Comparison of ENCODE assay signal across 21 mouse cellular contexts in the genomic region with DNA sequence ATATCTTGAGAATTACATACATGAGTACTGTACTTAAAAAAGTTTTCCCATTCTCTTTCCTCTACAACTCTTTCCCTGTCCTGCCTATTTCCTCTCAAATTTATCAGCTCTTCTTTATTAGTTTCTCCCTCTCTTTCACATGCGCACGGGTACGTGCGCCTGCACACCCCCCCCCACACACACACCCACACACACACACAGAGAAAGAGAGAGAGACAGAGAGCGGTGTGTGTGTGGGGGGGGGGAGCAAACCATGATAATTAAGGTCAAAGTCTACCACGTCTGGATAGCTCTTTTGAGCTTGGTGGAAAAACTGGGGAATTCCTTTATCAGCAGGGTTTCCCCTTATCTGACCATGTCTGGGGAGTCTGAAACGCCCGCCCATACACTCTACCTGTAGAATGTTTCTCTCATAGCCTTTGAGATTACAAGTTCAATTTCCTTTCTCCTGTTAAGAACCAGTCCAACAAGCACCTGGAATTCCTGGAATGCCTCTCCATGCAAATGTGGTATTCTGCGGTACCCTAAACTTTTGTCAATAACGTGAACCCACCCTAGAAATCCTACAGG.
DNase-seq lines count a peak whose midpoint lies in the region; ATAC-seq and TF ChIP-seq lines count a peak whose summit lies in the region.
"Had no signal": no experiment of that assay in that cellular context is flagged by ENCODE, and none has a peak within 500 bp of the region (broad histone marks: within the 10 kb centered on the region; RNA-seq: fewer than 3 reads in every experiment).

No protein-coding gene starts in this region.

- no peak overlapping the region for H3K27ac ChIP-seq in lung, embryonic 14.5 days (ENCODE audit: low read depth)
- H3K27ac ChIP-seq in lung, postnatal 0 days (ENCODE audit: low read length) = no peak overlapping the region
- no peak overlapping the region for H3K27ac ChIP-seq in CH12.LX (ENCODE audit: insufficient read depth, low read depth)
- H3K27ac ChIP-seq in intestine, embryonic 14.5 days (ENCODE audit: low read depth) = no peak overlapping the region
- H3K27ac ChIP-seq in stomach, embryonic 15.5 days = no peak overlapping the region
- H3K27ac ChIP-seq: embryonic facial prominence, embryonic 10.5 days; forebrain, embryonic 13.5 days; heart, adult 2 months; heart, embryonic 15.5 days; hindbrain, embryonic 13.5 days had no signal

- 51% methylated on average over 10 of the region's 10 CpGs for WGBS in lung, embryonic 14.5 days
- WGBS in lung, postnatal 0 days = 60% methylated on average over 10 of the region's 10 CpGs
- WGBS in intestine, embryonic 14.5 days = 65% methylated on average over 10 of the region's 10 CpGs
- 65% methylated on average over 10 of the region's 10 CpGs for WGBS in stomach, embryonic 15.5 days

- TF ChIP-seq RAD21 in CH12.LX (IDR thresholded peaks at IDR 0.05; ENCODE audit: low read depth, low read length) = no peak

- H3K9ac ChIP-seq in lung, embryonic 14.5 days = no peak overlapping the region
- H3K9ac ChIP-seq in lung, postnatal 0 days (replicated peaks; ENCODE audit: low read depth) = no peak overlapping the region
- no peak overlapping the region for H3K9ac ChIP-seq in CH12.LX (ENCODE audit: insufficient read depth, low read depth)
- H3K9ac ChIP-seq in intestine, embryonic 14.5 days (ENCODE audit: low read length) = no peak overlapping the region
- no peak overlapping the region for H3K9ac ChIP-seq in stomach, embryonic 15.5 days
- H3K9ac ChIP-seq: forebrain, embryonic 13.5 days; forebrain, postnatal 0 days; heart, embryonic 15.5 days; hindbrain, embryonic 13.5 days had no signal

- TF ChIP-seq POLR2A in CH12.LX (IDR thresholded peaks at IDR 0.05; ENCODE audit: low read depth, low read length) = no peak

- H3K79me2 ChIP-seq in CH12.LX (replicated peaks; ENCODE audit: control insufficient read depth, extremely low read depth, insufficient read depth, poor library complexity, severe bottlenecking) = no peaks in the 10 kb centered on the region

- no peaks in the 10 kb centered on the region for H3K4me1 ChIP-seq in lung, embryonic 14.5 days (ENCODE audit: insufficient read depth)
- H3K4me1 ChIP-seq in lung, postnatal 0 days (ENCODE audit: insufficient read depth, low read depth, low read length) = no peaks in the 10 kb centered on the region
- H3K4me1 ChIP-seq in CH12.LX (ENCODE audit: control insufficient read depth in 1 of 2, insufficient read depth in 2 of 2) = peaks cover 3 to 23% of the 10 kb centered on the region in 2 experiments; a peak in 3 of 4 replicates
- no peaks in the 10 kb centered on the region for H3K4me1 ChIP-seq in intestine, embryonic 14.5 days (replicated peaks; ENCODE audit: control insufficient read depth, insufficient read depth, low read length)
- H3K4me1 ChIP-seq in stomach, embryonic 15.5 days = no peaks in the 10 kb centered on the region
- H3K4me1 ChIP-seq: embryonic facial prominence, embryonic 10.5 days; forebrain, embryonic 13.5 days; heart, embryonic 15.5 days; hindbrain, embryonic 13.5 days had no signal

- no peaks in the 10 kb centered on the region for H3K9me3 ChIP-seq in lung, embryonic 14.5 days (ENCODE audit: low read depth, low read length)
- H3K9me3 ChIP-seq in lung, postnatal 0 days (ENCODE audit: low read length) = no peaks in the 10 kb centered on the region
- H3K9me3 ChIP-seq in CH12.LX (replicated peaks; ENCODE audit: low read length) = no peaks in the 10 kb centered on the region
- no peaks in the 10 kb centered on the region for H3K9me3 ChIP-seq in intestine, embryonic 14.5 days (ENCODE audit: control insufficient read depth, low read length)
- H3K9me3 ChIP-seq in stomach, embryonic 15.5 days = no peaks in the 10 kb centered on the region
- H3K9me3 ChIP-seq: embryonic facial prominence, embryonic 10.5 days; forebrain, embryonic 13.5 days; G1E; heart, embryonic 15.5 days; hindbrain, embryonic 13.5 days had no signal

- no peak for TF ChIP-seq CTCF in lung, embryonic 14.5 days (IDR thresholded peaks at IDR 0.05; ENCODE audit: low read depth)
- no peak for TF ChIP-seq CTCF in lung, postnatal 0 days (IDR thresholded peaks at IDR 0.05)
- TF ChIP-seq CTCF in CH12.LX (conservative IDR thresholded peaks at IDR 0.05 in 1 of 2, IDR thresholded peaks at IDR 0.05 in 1 of 2; ENCODE audit: low read depth in 2 of 2, low read length in 2 of 2) = no peak

- H3K4me2 ChIP-seq in lung, embryonic 14.5 days = no peak overlapping the region
- H3K4me2 ChIP-seq in lung, postnatal 0 days (replicated peaks; ENCODE audit: low read depth, low read length) = no peak overlapping the region; the same call in 1 of the 2 replicates
- peak overlapping the region; percentile 85 for H3K4me2 ChIP-seq in CH12.LX (ENCODE audit: insufficient read depth, low read depth, poor library complexity, severe bottlenecking)
- H3K4me2 ChIP-seq in intestine, embryonic 14.5 days (ENCODE audit: low read length) = no peak overlapping the region
- H3K4me2 ChIP-seq in stomach, embryonic 15.5 days = no peak overlapping the region
- H3K4me2 ChIP-seq: forebrain, embryonic 13.5 days; heart, embryonic 11.5 days; heart, embryonic 15.5 days; hindbrain, embryonic 13.5 days had no signal

- in situ Hi-C loops in CH12.LX (cut with MboI; ENCODE audit: low pct_ligation_motif_present, low pct_unique_long_range_greater_than_20kb, low sequenced_read_pairs) = no loop called here

- peak; percentile 15 for DNase-seq in lung, embryonic 14.5 days
- no peak for DNase-seq in lung, postnatal 0 days (ENCODE audit: low spot score)
- peak; percentile 45 for DNase-seq in CH12.LX (ENCODE audit: extremely low read depth)
- DNase-seq in intestine, embryonic 14.5 days (ENCODE audit: low spot score) = no peak
- no peak for DNase-seq in left cerebral cortex, adult 11 months (ENCODE audit: low spot score)
- DNase-seq in adrenal gland, postnatal 36 days = no peak
- DNase-seq: adrenal gland, postnatal 25 days; cerebellum, adult 2 months; cerebellum, postnatal 10 days; forebrain, postnatal 0 days; gastrocnemius, postnatal 14 days; heart, adult 2 months; heart, postnatal 14 days had no signal

- TF ChIP-seq EP300 in lung, postnatal 0 days (IDR thresholded peaks at IDR 0.05) = no peak
- peak; percentile 53 for TF ChIP-seq EP300 in CH12.LX (IDR thresholded peaks at IDR 0.05; ENCODE audit: low read length)

- ATAC-seq in lung, embryonic 14.5 days (ENCODE audit: insufficient read depth) = peak; percentile 63; the same call in 1 of the 2 replicates
- ATAC-seq in lung, postnatal 0 days = no peak
- ATAC-seq in intestine, embryonic 14.5 days (replicated peaks; ENCODE audit: low FRiP score, low TSS enrichment, low read depth) = peak; percentile 92
- peak; percentile 87 for ATAC-seq in stomach, embryonic 15.5 days (ENCODE audit: insufficient read depth, low FRiP score, low read depth)
- ATAC-seq: activated CD4-positive, CD25-positive, alpha-beta regulatory T cell, adult 4 months; forebrain, embryonic 13.5 days; forebrain, postnatal 0 days had no signal

- no peaks in the 10 kb centered on the region for H3K36me3 ChIP-seq in lung, embryonic 14.5 days (ENCODE audit: insufficient read depth)
- no peaks in the 10 kb centered on the region for H3K36me3 ChIP-seq in lung, postnatal 0 days (ENCODE audit: insufficient read depth, low read length)
- H3K36me3 ChIP-seq in CH12.LX (replicated peaks in 1 of 2; ENCODE audit: control insufficient read depth in 1 of 2, insufficient read depth in 1 of 2, low read length in 1 of 2) = no peaks in the 10 kb centered on the region
- H3K36me3 ChIP-seq in intestine, embryonic 14.5 days (ENCODE audit: control insufficient read depth, insufficient read depth, low read length) = no peaks in the 10 kb centered on the region
- no peaks in the 10 kb centered on the region for H3K36me3 ChIP-seq in stomach, embryonic 15.5 days
- H3K36me3 ChIP-seq: embryonic facial prominence, embryonic 10.5 days; G1E; heart, embryonic 15.5 days; hindbrain, embryonic 13.5 days had no signal

- H3K4me3 ChIP-seq in lung, embryonic 14.5 days (ENCODE audit: low read depth, low read length) = no peak overlapping the region
- H3K4me3 ChIP-seq in lung, postnatal 0 days (ENCODE audit: low read depth, low read length) = no peak overlapping the region
- no peak overlapping the region for H3K4me3 ChIP-seq in CH12.LX (replicated peaks in 1 of 3; ENCODE audit: low read depth in 2 of 3, low read length in 2 of 3, poor library complexity in 1 of 3)
- H3K4me3 ChIP-seq in intestine, embryonic 14.5 days (ENCODE audit: low read depth, low read length) = no peak overlapping the region
- H3K4me3 ChIP-seq in stomach, embryonic 15.5 days (replicated peaks) = no peak overlapping the region
- H3K4me3 ChIP-seq: embryonic facial prominence, embryonic 10.5 days; forebrain, embryonic 13.5 days; heart, adult 2 months; heart, embryonic 15.5 days; hindbrain, embryonic 13.5 days had no signal

- H3K27me3 ChIP-seq in lung, embryonic 14.5 days (ENCODE audit: insufficient read depth, low read length) = no peaks in the 10 kb centered on the region
- no peaks in the 10 kb centered on the region for H3K27me3 ChIP-seq in lung, postnatal 0 days (replicated peaks; ENCODE audit: insufficient read depth, low read length)
- H3K27me3 ChIP-seq in CH12.LX (replicated peaks) = no peaks in the 10 kb centered on the region
- no peaks in the 10 kb centered on the region for H3K27me3 ChIP-seq in intestine, embryonic 14.5 days (replicated peaks; ENCODE audit: control insufficient read depth, insufficient read depth, low read length)
- no peaks in the 10 kb centered on the region for H3K27me3 ChIP-seq in stomach, embryonic 15.5 days (replicated peaks)
- H3K27me3 ChIP-seq: forebrain, embryonic 13.5 days; heart, embryonic 15.5 days; hindbrain, embryonic 13.5 days had no signal

- dilution Hi-C loops in CH12.LX (cut with MboI; ENCODE audit: extremely low pct_ligation_motif_present, extremely low pct_unique_long_range_greater_than_20kb, low sequenced_read_pairs) = no loop called here

TF ChIP-seq in CH12.LX, 34 proteins besides CTCF, POLR2A, EP300 and RAD21:
- peak; percentile 28; the same call in 1 of the 2 replicates for TF ChIP-seq ETS1 (conservative IDR thresholded peaks at IDR 0.05; ENCODE audit: low read depth, low read length)
- peak; percentile 81 for TF ChIP-seq MAZ (IDR thresholded peaks at IDR 0.05; ENCODE audit: low read depth, low read length)
- TF ChIP-seq BHLHE40 (IDR thresholded peaks at IDR 0.05; ENCODE audit: low read depth, low read length) = peak; percentile 75
- TF ChIP-seq HCFC1 (IDR thresholded peaks at IDR 0.05; ENCODE audit: low read depth, low read length) = peak; percentile 12; the same call in 1 of the 2 replicates
- no peak for TF ChIP-seq KAT2A (IDR thresholded peaks at IDR 0.05; ENCODE audit: insufficient replicate concordance, low read length)
- peak; percentile 62 for TF ChIP-seq NRF1 (IDR thresholded peaks at IDR 0.05; ENCODE audit: low read depth, low read length)
- TF ChIP-seq CHD1 (IDR thresholded peaks at IDR 0.05; ENCODE audit: low read depth, low read length) = no peak
- TF ChIP-seq MXI1 (IDR thresholded peaks at IDR 0.05; ENCODE audit: low read depth, low read length) = no peak
- peak; percentile 37 for TF ChIP-seq IRF4 (IDR thresholded peaks at IDR 0.05; ENCODE audit: low read depth, low read length)

Comparison
In these comparisons a context has a peak if more than half of its experiments do, and no peak if none do; other contexts are left out.
1. DNase-seq: peak in lung, embryonic 14.5 days (single experiment) and CH12.LX (single experiment); none in lung, postnatal 0 days (single experiment), intestine, embryonic 14.5 days (single experiment), left cerebral cortex, adult 11 months (single experiment) and adrenal gland, postnatal 36 days (0 of 2).